Mouse (Mus musculus): ENCODE measurements around the gene Atf1.

DNA sequence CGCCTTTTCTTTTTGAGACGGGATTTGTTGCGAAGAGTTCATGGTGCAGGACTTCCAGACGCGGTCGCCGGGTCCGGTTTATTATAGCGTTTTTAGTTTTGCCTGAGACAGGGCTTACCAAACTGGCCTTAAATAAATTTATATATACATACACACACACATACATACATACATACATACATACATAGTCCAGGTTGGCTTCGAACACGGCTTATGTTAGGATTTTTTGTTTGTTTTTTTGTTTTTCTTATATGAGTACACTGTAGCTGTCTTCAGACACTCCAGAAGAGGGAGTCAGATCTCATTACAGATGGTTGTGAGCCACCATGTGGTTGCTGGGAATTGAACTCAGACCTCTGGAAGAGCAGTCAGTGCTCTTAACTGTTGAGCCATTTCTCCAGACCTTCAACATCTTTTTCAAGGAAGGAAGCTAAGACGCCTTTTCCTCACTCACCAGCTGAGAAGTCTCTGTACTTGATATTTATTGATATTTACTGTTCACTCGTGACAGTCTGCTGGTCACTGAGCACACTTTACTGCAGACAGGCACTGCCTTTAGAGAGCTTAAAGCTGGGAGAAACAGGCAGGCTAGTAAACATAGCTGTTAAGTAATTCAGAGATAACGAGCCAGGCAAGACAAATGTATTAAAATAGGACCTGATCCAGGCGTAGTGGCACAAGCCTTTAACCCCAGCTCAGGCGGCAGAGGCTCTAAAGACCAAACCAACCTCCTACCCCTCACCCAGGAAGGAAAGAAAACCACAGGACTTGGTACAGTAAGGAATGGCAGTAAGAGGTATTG is 1.1 kb downstream of the Atf1 start:
- TF ChIP-seq CTCF (IDR thresholded peaks at IDR 0.05; ENCODE audit: insufficient read depth, low read depth, low read length) (no peak), POLR2A (IDR thresholded peaks at IDR 0.05; ENCODE audit: insufficient read depth, low read depth, low read length) (no peak)

Data from olfactory bulb, adult 2 months (tissue).